Mouse (Mus musculus) erythroblast, embryonic 14.5 days (primary cell): ENCODE measurements at regions not wholly inside any gene's neighbourhood (a gene's known extent, or its start where the extent isn't known, plus 50 kb on each side); places are given as distances from the start of the nearest gene placed in this dataset.

Experiments used
- H3K27me3 ChIP-seq: 2 replicates; pipeline ENCODE4 v1.6.1; 2012; ENCODE audit warnings: inconsistent platforms; ENCODE audit not compliant: control insufficient read depth
- H3K36me3 ChIP-seq: 2 replicates; pipeline ENCODE4 v1.6.1; 2012; ENCODE audit warnings: mild to moderate bottlenecking, inconsistent platforms; ENCODE audit not compliant: control insufficient read depth
- H3K4me1 ChIP-seq: 2 replicates; pipeline ENCODE4 v1.6.1; 2012; ENCODE audit warnings: inconsistent platforms; ENCODE audit not compliant: control insufficient read depth
- H3K4me3 ChIP-seq: replicated peaks from 2 replicates; pipeline ENCODE3; 2012; ENCODE audit warnings: moderate library complexity, mild to moderate bottlenecking, inconsistent platforms
- H3K9me3 ChIP-seq: 2 replicates; pipeline ENCODE4 v1.6.1; 2012; ENCODE audit warnings: low read length, inconsistent platforms, mixed read lengths; ENCODE audit not compliant: control insufficient read depth
- GATA1 ChIP-seq: IDR thresholded peaks from 2 replicates; pipeline ENCODE4 v1.6.1; 2012; ENCODE audit warnings: low read length, inconsistent platforms, mixed read lengths
- TAL1 ChIP-seq: IDR thresholded peaks from 3 replicates; pipeline ENCODE4 v1.6.1; 2012; ENCODE audit warnings: low read length, inconsistent platforms, mixed read lengths

DNA sequence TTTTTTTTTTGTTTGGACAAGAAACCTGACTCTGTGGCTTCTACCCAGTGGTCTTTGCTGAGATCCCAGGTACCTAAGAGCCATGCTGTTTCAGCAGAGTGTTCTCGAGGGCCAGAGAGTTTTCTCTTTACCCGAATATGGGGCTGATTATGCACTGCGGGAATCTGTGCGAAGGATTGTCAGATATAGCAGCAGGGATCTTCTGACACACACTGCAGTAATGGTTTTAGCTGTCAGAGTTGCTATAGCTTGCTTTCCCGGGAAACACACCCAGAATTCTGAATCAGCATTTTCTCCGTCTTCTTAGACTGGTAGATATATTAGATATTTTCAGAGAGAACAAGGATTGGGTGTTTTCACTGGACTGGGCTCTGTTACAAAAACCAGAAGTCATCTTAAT lies 197.1 kb downstream of the Sec16b start:
- Histone ChIP-seq H3K4me1 (peaks cover 19% of the 10 kb centered on the region), H3K27me3 (peaks cover 5% of the 10 kb centered on the region), H3K4me3 (no peak overlapping the region), H3K9me3 (peaks cover 3% of the 10 kb centered on the region), H3K36me3 (no peaks in the 10 kb centered on the region)
- no peak for TF ChIP-seq TAL1
- TF ChIP-seq GATA1 = no peak

DNA sequence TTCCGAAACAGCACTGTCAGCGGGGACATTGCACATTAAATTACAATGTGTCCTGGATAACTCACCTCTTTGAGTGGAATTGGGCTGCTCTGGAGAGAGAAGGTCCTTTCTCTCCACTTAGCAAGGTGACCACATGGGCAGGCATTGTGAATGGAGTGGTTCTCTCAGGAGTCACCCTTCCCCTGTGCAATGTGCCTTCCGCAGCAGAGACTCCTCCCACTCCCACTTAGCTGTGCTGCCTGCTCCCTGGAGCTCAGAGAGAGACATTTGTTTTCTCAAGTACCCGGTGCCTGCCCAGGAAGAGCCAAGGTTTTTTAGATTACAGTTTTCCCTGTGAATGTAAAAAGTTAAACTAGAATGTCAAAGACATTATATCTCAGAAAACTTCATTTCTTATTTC lies 198.8 kb downstream of the Sec16b start:
- Histone ChIP-seq H3K4me1 (peaks cover 13% of the 10 kb centered on the region), H3K27me3 (peaks cover 7% of the 10 kb centered on the region), H3K4me3 (no peak overlapping the region), H3K36me3 (no peaks in the 10 kb centered on the region), H3K9me3 (peaks cover 3% of the 10 kb centered on the region)
- TF ChIP-seq TAL1 = no peak
- TF ChIP-seq GATA1 = no peak

DNA sequence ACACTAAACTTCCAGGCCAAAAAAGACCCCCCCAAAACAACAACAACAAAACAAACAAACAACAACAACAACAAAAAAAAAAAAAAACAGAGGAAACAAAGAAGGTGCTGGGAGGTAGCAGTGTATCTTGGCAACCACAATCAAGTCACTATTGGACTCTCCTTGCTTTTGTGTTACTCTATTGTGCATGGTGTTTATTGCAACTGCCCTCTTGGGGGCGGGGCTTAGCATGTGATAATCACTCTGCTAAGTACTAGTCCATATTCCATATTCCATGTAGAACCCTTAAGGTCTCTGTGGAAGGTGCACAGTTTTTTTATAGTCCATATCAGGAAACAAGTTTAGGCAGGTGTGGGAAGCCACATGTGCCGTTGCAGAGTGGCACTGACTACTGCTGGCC lies 200.7 kb downstream of the Sec16b start:
- TF ChIP-seq TAL1 (no peak), GATA1 (no peak)
- peaks cover 17% of the 10 kb centered on the region for H3K4me1 ChIP-seq
- H3K9me3 ChIP-seq = no peaks in the 10 kb centered on the region; the same call in 1 of the 2 replicates
- no peak overlapping the region for H3K4me3 ChIP-seq
- H3K27me3 ChIP-seq = peaks cover 9% of the 10 kb centered on the region
- no peaks in the 10 kb centered on the region for H3K36me3 ChIP-seq

DNA sequence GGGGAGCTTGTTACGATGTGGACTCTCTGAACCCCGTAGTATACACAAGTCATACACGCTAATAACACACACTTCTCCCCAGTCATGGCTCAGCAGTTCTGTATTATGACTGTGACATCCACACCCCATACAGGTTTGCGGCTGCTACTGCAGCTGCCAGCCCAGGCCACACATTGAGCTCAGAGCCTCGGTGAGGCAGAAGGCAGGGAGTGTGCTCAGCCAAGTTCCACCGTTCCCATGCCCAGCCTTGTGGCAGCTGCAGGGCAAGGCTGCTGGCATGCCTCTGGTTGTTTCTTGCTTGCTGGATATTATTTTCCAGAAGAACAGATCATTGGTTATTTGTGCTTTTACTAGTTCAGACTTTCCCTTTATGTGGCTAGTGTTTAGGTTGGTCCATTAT lies 202.6 kb downstream of the Sec16b start:
- peaks cover 13% of the 10 kb centered on the region for H3K27me3 ChIP-seq
- H3K9me3 ChIP-seq = no peaks in the 10 kb centered on the region; the same call in 1 of the 2 replicates
- H3K4me3 ChIP-seq = no peak overlapping the region
- no peak for TF ChIP-seq TAL1
- no peaks in the 10 kb centered on the region for H3K36me3 ChIP-seq
- peaks cover 10% of the 10 kb centered on the region for H3K4me1 ChIP-seq

DNA sequence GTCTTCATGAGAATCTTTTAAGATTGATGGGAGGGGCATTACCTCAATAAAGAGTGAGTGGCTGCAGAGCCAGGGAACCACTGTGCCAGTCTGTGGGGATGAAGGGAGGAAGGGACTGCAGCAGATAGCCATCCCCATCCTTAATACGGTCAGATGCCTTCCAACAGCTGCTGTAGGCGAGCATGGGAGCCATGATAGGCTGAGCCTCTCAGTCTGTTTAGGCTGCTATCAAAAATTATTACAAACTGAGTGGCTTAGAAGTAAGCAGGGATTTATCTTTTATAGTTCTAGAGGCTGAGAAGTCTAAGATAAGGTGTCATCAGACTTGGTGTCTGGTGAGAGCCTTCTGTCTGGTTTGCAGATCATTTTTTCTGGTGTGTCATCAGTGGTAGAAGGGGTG lies 204.3 kb downstream of the Sec16b start:
- H3K4me1 ChIP-seq = peaks cover 4% of the 10 kb centered on the region; the same call in 1 of the 2 replicates
- H3K4me3 ChIP-seq = no peak overlapping the region
- no peaks in the 10 kb centered on the region for H3K36me3 ChIP-seq
- TF ChIP-seq TAL1 = no peak
- no peak for TF ChIP-seq GATA1
- peaks cover 9% of the 10 kb centered on the region for H3K27me3 ChIP-seq
- H3K9me3 ChIP-seq = no peaks in the 10 kb centered on the region

DNA sequence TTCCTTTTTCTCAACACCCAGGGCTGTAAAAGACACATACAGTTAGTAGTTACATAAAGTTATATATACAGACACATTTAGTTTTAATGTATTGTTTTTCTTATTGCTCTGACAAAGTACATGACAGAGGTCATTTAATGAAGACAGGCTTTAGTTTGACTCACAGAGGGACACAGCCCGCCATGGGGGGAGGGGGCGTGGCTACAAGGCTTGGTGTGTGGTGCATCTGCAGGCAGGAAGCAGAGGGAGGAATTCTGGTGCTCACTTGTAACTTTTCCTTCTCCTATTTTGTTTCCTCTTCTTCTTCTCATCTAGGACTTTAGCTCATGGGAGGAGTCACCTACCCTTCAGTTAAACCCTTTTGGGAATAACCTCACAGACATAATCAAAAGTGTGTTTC lies 206.0 kb downstream of the Sec16b start:
- no peak overlapping the region for H3K4me3 ChIP-seq
- peaks cover 9% of the 10 kb centered on the region for H3K27me3 ChIP-seq
- no peaks in the 10 kb centered on the region for H3K9me3 ChIP-seq
- H3K36me3 ChIP-seq = no peaks in the 10 kb centered on the region
- H3K4me1 ChIP-seq = peaks cover 6% of the 10 kb centered on the region; the same call in 1 of the 2 replicates
- no peak for TF ChIP-seq TAL1
- TF ChIP-seq GATA1 = no peak

DNA sequence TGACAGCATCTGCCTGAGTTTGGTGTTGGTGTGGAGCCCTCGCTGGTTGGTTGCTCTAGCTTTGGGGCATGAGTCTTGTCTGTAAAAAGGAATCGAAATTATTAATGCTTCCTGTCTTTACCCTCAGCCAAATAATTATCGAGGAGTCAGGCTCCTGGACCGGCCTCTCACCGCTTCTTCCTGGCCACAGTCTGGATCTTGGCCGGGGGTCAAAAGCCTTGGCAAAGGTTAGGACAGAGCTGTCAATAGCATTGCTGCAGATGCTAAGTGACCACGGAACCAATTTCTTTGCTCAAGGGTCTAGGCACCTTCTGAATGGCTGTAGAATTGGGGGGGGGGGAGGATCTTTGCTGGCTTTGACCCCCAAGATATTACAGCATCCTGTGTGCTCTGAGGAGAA lies 207.3 kb downstream of the Sec16b start:
- no peaks in the 10 kb centered on the region for H3K36me3 ChIP-seq
- no peak overlapping the region for H3K4me3 ChIP-seq
- no peaks in the 10 kb centered on the region for H3K9me3 ChIP-seq
- peaks cover 6% of the 10 kb centered on the region; the same call in 1 of the 2 replicates for H3K4me1 ChIP-seq
- no peak for TF ChIP-seq TAL1
- H3K27me3 ChIP-seq = peaks cover 9% of the 10 kb centered on the region

DNA sequence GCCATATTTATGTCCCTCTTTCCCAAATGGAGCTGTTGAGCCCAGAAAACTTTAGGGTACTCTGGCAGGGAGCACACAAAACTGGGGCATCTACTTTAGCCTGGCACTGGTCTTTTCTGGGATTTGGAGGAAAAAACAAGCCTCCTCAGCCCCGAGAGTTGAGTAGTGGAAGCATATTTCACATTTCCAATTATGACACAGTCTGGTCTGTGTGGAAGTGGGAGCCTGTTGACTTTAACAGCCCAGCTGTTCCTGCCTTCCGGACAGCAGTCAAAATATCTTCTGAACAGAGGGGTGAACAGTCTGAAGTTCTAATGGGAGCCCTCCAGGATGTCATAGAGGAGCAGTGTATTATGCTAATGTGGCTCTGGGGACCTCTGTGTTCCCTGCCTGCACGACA lies 209.1 kb downstream of the Sec16b start:
- no peaks in the 10 kb centered on the region for H3K9me3 ChIP-seq
- TF ChIP-seq GATA1 = no peak
- no peak for TF ChIP-seq TAL1
- no peak overlapping the region for H3K4me3 ChIP-seq
- no peaks in the 10 kb centered on the region for H3K36me3 ChIP-seq
- H3K27me3 ChIP-seq = peaks cover 14% of the 10 kb centered on the region
- peaks cover 6% of the 10 kb centered on the region; the same call in 1 of the 2 replicates for H3K4me1 ChIP-seq

DNA sequence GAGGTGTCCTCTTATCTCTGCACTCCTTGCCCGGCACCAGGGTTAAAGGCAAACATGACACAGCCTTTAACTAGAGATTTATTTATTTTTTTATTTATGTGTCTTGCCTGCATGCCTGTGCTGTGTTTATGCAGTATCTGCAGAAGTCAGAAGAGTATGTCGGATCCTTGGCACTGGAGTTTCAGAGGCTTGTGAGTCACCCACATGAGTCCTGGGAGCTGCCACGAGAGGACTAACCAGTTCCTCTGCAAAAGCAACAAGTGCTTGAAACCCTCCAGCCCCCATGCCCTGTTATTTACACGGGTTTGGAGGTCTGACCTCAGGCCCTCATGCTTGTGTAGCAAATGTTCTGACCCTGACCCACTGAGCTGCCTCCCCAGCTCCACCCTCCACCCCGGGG lies 210.6 kb downstream of the Sec16b start:
- no peak for TF ChIP-seq TAL1
- no peak for TF ChIP-seq GATA1
- peaks cover 2% of the 10 kb centered on the region; the same call in 1 of the 2 replicates for H3K4me1 ChIP-seq

DNA sequence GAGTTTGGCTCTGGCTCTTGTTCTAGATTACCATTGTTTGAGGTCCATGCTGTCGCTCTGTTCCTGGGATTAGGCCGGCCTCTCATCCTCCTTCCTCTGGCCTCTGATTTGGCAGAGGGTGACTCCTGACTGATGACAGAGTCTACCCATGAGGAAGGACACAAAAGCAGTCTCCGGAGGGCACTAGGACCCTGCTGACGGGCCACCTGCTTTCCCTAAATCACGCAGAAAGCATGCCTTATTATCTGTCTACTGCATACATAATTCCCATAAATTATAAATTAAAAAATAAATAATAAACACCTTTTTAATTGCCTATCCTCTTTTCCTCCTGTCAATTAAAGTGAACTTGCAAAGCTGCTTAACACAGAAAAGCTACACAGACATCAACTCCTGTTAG lies 215.4 kb downstream of the Sec16b start:
- H3K27me3 ChIP-seq = peaks cover 39% of the 10 kb centered on the region
- peaks cover 5% of the 10 kb centered on the region for H3K4me1 ChIP-seq
- no peaks in the 10 kb centered on the region for H3K36me3 ChIP-seq
- TF ChIP-seq TAL1 = no peak
- TF ChIP-seq GATA1 = no peak
- no peak overlapping the region for H3K4me3 ChIP-seq
- H3K9me3 ChIP-seq = peaks cover 2% of the 10 kb centered on the region

More for the DNA sequence above, 210.6 kb downstream of the Sec16b start:
- H3K9me3 ChIP-seq = no peaks in the 10 kb centered on the region
- peaks cover 17% of the 10 kb centered on the region for H3K27me3 ChIP-seq
- no peak overlapping the region for H3K4me3 ChIP-seq
- H3K36me3 ChIP-seq = no peaks in the 10 kb centered on the region
